Mouse (Mus musculus) erythroblast, embryonic 14.5 days (primary cell): ENCODE data around the gene Slc22a18.

Source experiments
- GATA1 ChIP-seq: IDR thresholded peaks from 2 replicates; pipeline ENCODE4 v1.6.1; 2012; ENCODE audit warnings: low read length, inconsistent platforms, mixed read lengths
- TAL1 ChIP-seq: IDR thresholded peaks from 3 replicates; pipeline ENCODE4 v1.6.1; 2012; ENCODE audit warnings: low read length, inconsistent platforms, mixed read lengths

DNA sequence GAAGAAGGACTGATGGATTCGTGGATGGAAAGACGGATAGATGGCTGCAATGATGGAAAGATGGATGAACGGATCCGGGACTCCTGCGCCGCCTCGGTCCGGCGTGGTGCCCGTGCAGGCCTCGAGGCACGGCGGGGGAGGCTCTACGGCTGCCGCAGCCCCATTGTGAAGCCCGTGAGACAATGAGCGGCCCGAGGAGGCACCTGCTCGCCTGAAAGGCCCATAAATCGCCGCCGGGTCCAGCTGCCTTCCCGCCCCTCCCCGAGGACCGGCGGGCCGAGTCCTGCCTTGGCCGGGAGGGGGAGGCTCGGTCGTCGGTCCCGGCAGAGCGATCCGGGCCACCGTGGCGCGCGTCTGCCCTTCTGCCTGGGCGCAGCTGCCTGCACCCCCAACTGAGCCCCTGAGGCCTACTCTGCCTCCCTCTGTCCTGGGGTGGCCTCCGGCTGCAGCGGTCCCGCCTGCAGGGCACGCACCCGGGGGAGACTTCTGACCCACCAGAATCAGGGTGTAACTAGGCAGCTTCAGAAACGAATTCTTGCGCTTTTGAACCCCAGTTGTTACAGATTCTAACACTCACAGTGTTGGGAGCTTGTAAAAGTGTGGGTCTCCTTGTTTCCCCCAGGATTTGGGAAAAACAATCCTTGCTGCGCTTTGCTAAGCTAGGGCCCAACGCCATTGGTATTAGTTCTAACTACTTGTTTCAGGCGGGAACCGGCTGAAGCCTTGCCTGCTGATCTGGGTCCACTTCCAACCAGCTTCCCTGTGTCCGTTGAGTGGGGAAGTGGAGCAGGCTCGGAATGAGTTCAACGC, 27.7 kb upstream of the Slc22a18 start:
- TF ChIP-seq GATA1, result no peak
- no peak for TF ChIP-seq TAL1
